8 mouse cellular contexts compared by ENCODE assay signal in the genomic region with DNA sequence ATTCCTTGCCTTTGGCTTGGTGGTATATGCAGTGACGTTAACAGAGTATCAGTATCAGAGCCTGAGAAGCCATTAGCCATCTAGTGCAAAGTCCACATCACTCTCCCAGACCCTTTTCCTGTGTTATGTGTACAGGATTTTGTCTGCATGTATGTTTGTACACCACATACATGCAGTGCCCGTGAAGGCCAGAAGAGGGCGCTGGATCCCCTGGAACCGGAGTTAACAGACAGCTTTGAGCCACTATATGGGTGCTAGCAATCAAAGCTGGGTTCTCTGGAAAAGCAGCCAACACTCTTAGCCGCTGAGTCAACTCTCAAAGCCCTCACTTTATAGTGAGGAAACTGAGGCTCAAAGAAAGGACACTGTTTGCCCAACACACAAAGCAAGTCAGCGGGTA. TPM values are rescaled to one million over a fixed set of nuclear protein-coding genes. Genes with fewer than 3 reads are reported as not detected.
A peak's percentile ranks its signal among the peaks of the same experiment; 100 is the strongest.
DNase-seq lines count a peak whose midpoint lies in the region; ATAC-seq and TF ChIP-seq lines count a peak whose summit lies in the region.

No protein-coding gene starts in this region.

- H3K27ac ChIP-seq in lung, postnatal 0 days (ENCODE audit: low read length): no peak overlapping the region
- peak overlapping the region; percentile 66 for H3K27ac ChIP-seq in hindbrain, postnatal 0 days
- H3K27ac ChIP-seq in neural tube, embryonic 14.5 days (ENCODE audit: low read depth, low read length): 0 out of 2 replicates have a peak overlapping the region, but pooled peaks have one; percentile 16

- H3K4me2 ChIP-seq in lung, postnatal 0 days (replicated peaks; ENCODE audit: low read depth, low read length): no peak overlapping the region
- H3K4me2 ChIP-seq in hindbrain, postnatal 0 days (ENCODE audit: low read depth, low read length): no peak overlapping the region
- no peak overlapping the region for H3K4me2 ChIP-seq in neural tube, embryonic 14.5 days (ENCODE audit: low read depth, low read length)

- no peaks in the 10 kb centered on the region for H3K27me3 ChIP-seq in lung, postnatal 0 days (replicated peaks; ENCODE audit: insufficient read depth, low read length)
- H3K27me3 ChIP-seq in hindbrain, postnatal 0 days (ENCODE audit: insufficient read depth, low read length): no peaks in the 10 kb centered on the region
- H3K27me3 ChIP-seq in neural tube, embryonic 14.5 days (ENCODE audit: control insufficient read depth, insufficient read depth, low read length): no peaks in the 10 kb centered on the region

- H3K4me1 ChIP-seq in lung, postnatal 0 days (ENCODE audit: insufficient read depth, low read depth, low read length): 0 out of 2 replicates have a peak, but pooled peaks cover 10% of the 10 kb centered on the region
- H3K4me1 ChIP-seq in hindbrain, postnatal 0 days (ENCODE audit: insufficient read depth, low read length): no peaks in the 10 kb centered on the region
- H3K4me1 ChIP-seq in neural tube, embryonic 14.5 days (ENCODE audit: control insufficient read depth, insufficient read depth, low read length): peaks cover 9% of the 10 kb centered on the region

- no peak for TF ChIP-seq EP300 in lung, postnatal 0 days (IDR thresholded peaks at IDR 0.05)

- no peak overlapping the region for H3K4me3 ChIP-seq in lung, postnatal 0 days (ENCODE audit: low read depth, low read length)
- no peak overlapping the region for H3K4me3 ChIP-seq in hindbrain, postnatal 0 days (ENCODE audit: low read length)
- no peak overlapping the region for H3K4me3 ChIP-seq in neural tube, embryonic 14.5 days (ENCODE audit: low read depth, low read length)

- no peaks in the 10 kb centered on the region for H3K36me3 ChIP-seq in lung, postnatal 0 days (ENCODE audit: insufficient read depth, low read length)
- no peaks in the 10 kb centered on the region for H3K36me3 ChIP-seq in hindbrain, postnatal 0 days (ENCODE audit: insufficient read depth, low read length)
- H3K36me3 ChIP-seq in neural tube, embryonic 14.5 days (ENCODE audit: control insufficient read depth, insufficient read depth, low read length): no peaks in the 10 kb centered on the region

- DNase-seq in lung, postnatal 0 days (ENCODE audit: low spot score): peak; percentile 26
- no peak for DNase-seq in lung, adult 18-20 months
- DNase-seq in c-Kit-positive CD71-positive TER-119-positive erythroid progenitor cells, embryonic 14.5 days (ENCODE audit: low spot score): peak; percentile 35
- peak; percentile 63 for DNase-seq in hindbrain, postnatal 0 days (ENCODE audit: low spot score)
- DNase-seq in urinary bladder, postnatal 25 days (ENCODE audit: low spot score): no peak
- no peak for DNase-seq in heart, adult 11 months
- no peak for DNase-seq in gastrocnemius, postnatal 10 days

- TF ChIP-seq CTCF in lung, postnatal 0 days (IDR thresholded peaks at IDR 0.05): peak; percentile 58
- peak; percentile 67 for TF ChIP-seq CTCF in hindbrain, postnatal 0 days (IDR thresholded peaks at IDR 0.05; ENCODE audit: low read depth)

- WGBS in lung, postnatal 0 days: 73% methylated on average over 6 of the region's 6 CpGs
- WGBS in hindbrain, postnatal 0 days: 61% methylated on average over 6 of the region's 6 CpGs
- 65% methylated on average over 6 of the region's 6 CpGs for WGBS in neural tube, embryonic 14.5 days

- no peaks in the 10 kb centered on the region for H3K9me3 ChIP-seq in lung, postnatal 0 days (ENCODE audit: low read length)
- H3K9me3 ChIP-seq in hindbrain, postnatal 0 days (ENCODE audit: low read length): no peaks in the 10 kb centered on the region
- H3K9me3 ChIP-seq in neural tube, embryonic 14.5 days (ENCODE audit: control insufficient read depth, low read length): no peaks in the 10 kb centered on the region

- no peak for ATAC-seq in lung, postnatal 0 days
- ATAC-seq in hindbrain, postnatal 0 days: peak; percentile 25
- peak; percentile 15; the same call in 1 of the 2 replicates for ATAC-seq in neural tube, embryonic 14.5 days (ENCODE audit: low read depth)

- no peak overlapping the region for H3K9ac ChIP-seq in lung, postnatal 0 days (replicated peaks; ENCODE audit: low read depth)
- H3K9ac ChIP-seq in hindbrain, postnatal 0 days (replicated peaks; ENCODE audit: low read length): no peak overlapping the region
- no peak overlapping the region for H3K9ac ChIP-seq in neural tube, embryonic 14.5 days (replicated peaks; ENCODE audit: low read depth, low read length)

RNA-seq across cellular contexts. Expression of a gene that starts 30.8 kb away (rescaled TPM):
- polyA plus RNA-seq in lung, postnatal 0 days (2015; fragmentation: Nextera tagmentation; extraction: Ambion mirVana): 9.3 and 9.6 TPM in 2 replicates
- 27.9 and 39.9 TPM in 2 replicates for total RNA-seq in hindbrain, postnatal 0 days (2014; rRNA removed)
- polyA plus RNA-seq in hindbrain, postnatal 0 days (2015; fragmentation: Nextera tagmentation; extraction: Ambion mirVana): 21.2 and 24.3 TPM in 2 replicates
- polyA plus RNA-seq in neural tube, embryonic 14.5 days (2014; fragmentation: Nextera tagmentation; extraction: Ambion mirVana): 37.9 and 44.8 TPM in 2 replicates
- total RNA-seq in gastrocnemius, postnatal 10 days (2021): 10 to 100 TPM; 10.6 to 12.2 TPM

Comparison
In these comparisons a context has a peak if more than half of its experiments do, and no peak if none do; other contexts are left out.
1. DNase-seq: peak in lung, postnatal 0 days (single experiment), c-Kit-positive CD71-positive TER-119-positive erythroid progenitor cells, embryonic 14.5 days (single experiment) and hindbrain, postnatal 0 days (single experiment); none in lung, adult 18-20 months (0 of 2), urinary bladder, postnatal 25 days (single experiment), heart, adult 11 months (single experiment) and gastrocnemius, postnatal 10 days (single experiment).